Comparison of ENCODE assay signal across 10 mouse cellular contexts in the genomic region with DNA sequence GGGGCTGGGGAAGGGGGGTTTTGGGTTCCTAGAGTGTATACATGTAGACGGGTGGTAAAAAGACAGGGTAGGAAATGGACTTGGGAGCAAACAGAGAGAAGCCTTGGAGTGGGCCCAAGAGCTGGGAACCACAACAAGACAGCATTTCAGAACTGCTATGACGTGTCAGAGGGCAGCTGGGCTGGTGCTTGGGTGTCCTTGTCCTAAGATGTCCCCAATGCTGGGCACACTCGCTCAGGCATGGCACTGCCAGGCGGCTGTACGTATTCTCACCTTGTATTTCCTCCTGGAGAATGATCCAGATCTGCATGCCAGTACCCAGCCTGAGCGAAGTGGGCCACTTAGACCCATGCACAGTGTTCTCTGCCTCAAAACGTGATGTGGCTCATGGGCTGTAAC.
DNase-seq lines count a peak whose midpoint lies in the region; ATAC-seq lines count a peak whose summit lies in the region.
"Had no signal": no experiment of that assay in that cellular context is flagged by ENCODE, and none has a peak within 500 bp of the region (broad histone marks: within the 10 kb centered on the region; RNA-seq: fewer than 3 reads in every experiment).

No protein-coding gene starts in this region.

- no peak for ATAC-seq in lung, embryonic 15.5 days (ENCODE audit: borderline replicate concordance, extremely low read depth, low FRiP score, low TSS enrichment)
- no peak for ATAC-seq in intestine, embryonic 14.5 days (replicated peaks; ENCODE audit: low FRiP score, low TSS enrichment, low read depth)
- ATAC-seq in neural tube, embryonic 15.5 days (ENCODE audit: low FRiP score): no peak

- H3K9ac ChIP-seq in lung, embryonic 15.5 days: 0 out of 2 replicates have a peak overlapping the region, but pooled peaks have one; percentile 46
- H3K9ac ChIP-seq in intestine, embryonic 14.5 days (ENCODE audit: low read length): no peak overlapping the region
- H3K9ac ChIP-seq in neural tube, embryonic 15.5 days (replicated peaks): no peak overlapping the region
- H3K9ac ChIP-seq: forebrain, embryonic 12.5 days had no signal

- H3K9me3 ChIP-seq in lung, embryonic 15.5 days: no peaks in the 10 kb centered on the region
- H3K9me3 ChIP-seq in intestine, embryonic 14.5 days (ENCODE audit: control insufficient read depth, low read length): no peaks in the 10 kb centered on the region
- H3K9me3 ChIP-seq in neural tube, embryonic 15.5 days (replicated peaks): no peaks in the 10 kb centered on the region
- H3K9me3 ChIP-seq: forebrain, embryonic 12.5 days had no signal

- peak overlapping the region; percentile 96; the same call in 1 of the 2 replicates for H3K27ac ChIP-seq in lung, embryonic 15.5 days
- H3K27ac ChIP-seq in intestine, embryonic 14.5 days (ENCODE audit: low read depth): no peak overlapping the region
- H3K27ac ChIP-seq in neural tube, embryonic 15.5 days (replicated peaks): no peak overlapping the region
- H3K27ac ChIP-seq: forebrain, embryonic 12.5 days had no signal

- DNase-seq in gastrocnemius, postnatal 25 days: peak; percentile 68
- no peak for DNase-seq in gastrocnemius, postnatal 10 days
- DNase-seq in lung, adult 18-20 months: no peak
- DNase-seq in intestine, embryonic 14.5 days (ENCODE audit: low spot score): no peak
- DNase-seq in embryo, embryonic 10 days (ENCODE audit: low spot score): no peak
- no peak for DNase-seq in thymus, postnatal 0 days (ENCODE audit: low spot score)
- DNase-seq: cerebellum, adult 9-11 months had no signal

- no peaks in the 10 kb centered on the region for H3K27me3 ChIP-seq in lung, embryonic 15.5 days
- no peaks in the 10 kb centered on the region for H3K27me3 ChIP-seq in intestine, embryonic 14.5 days (replicated peaks; ENCODE audit: control insufficient read depth, insufficient read depth, low read length)
- H3K27me3 ChIP-seq in neural tube, embryonic 15.5 days (replicated peaks): no peaks in the 10 kb centered on the region

- H3K4me1 ChIP-seq in lung, embryonic 15.5 days: peaks cover 84% of the 10 kb centered on the region
- peaks cover 71% of the 10 kb centered on the region for H3K4me1 ChIP-seq in intestine, embryonic 14.5 days (replicated peaks; ENCODE audit: control insufficient read depth, insufficient read depth, low read length)
- H3K4me1 ChIP-seq in neural tube, embryonic 15.5 days: peaks cover 78% of the 10 kb centered on the region

- peaks cover 10% of the 10 kb centered on the region; the same call in 1 of the 2 replicates for H3K36me3 ChIP-seq in lung, embryonic 15.5 days
- H3K36me3 ChIP-seq in intestine, embryonic 14.5 days (ENCODE audit: control insufficient read depth, insufficient read depth, low read length): no peaks in the 10 kb centered on the region
- no peaks in the 10 kb centered on the region for H3K36me3 ChIP-seq in neural tube, embryonic 15.5 days

- peak overlapping the region; percentile 62 for H3K4me2 ChIP-seq in lung, embryonic 15.5 days
- H3K4me2 ChIP-seq in intestine, embryonic 14.5 days (ENCODE audit: low read length): peak overlapping the region; percentile 53
- peak overlapping the region; percentile 45; the same call in 1 of the 2 replicates for H3K4me2 ChIP-seq in neural tube, embryonic 15.5 days
- H3K4me2 ChIP-seq: forebrain, embryonic 12.5 days had no signal

- 80% methylated on average over 7 of the region's 7 CpGs for WGBS in lung, embryonic 15.5 days
- 89% methylated on average over 7 of the region's 7 CpGs for WGBS in intestine, embryonic 14.5 days
- WGBS in neural tube, embryonic 15.5 days: 88% methylated on average over 7 of the region's 7 CpGs

- peak overlapping the region; percentile 27; the same call in 1 of the 2 replicates for H3K4me3 ChIP-seq in lung, embryonic 15.5 days
- H3K4me3 ChIP-seq in intestine, embryonic 14.5 days (ENCODE audit: low read depth, low read length): no peak overlapping the region
- H3K4me3 ChIP-seq in neural tube, embryonic 15.5 days (replicated peaks): no peak overlapping the region
- H3K4me3 ChIP-seq: forebrain, embryonic 12.5 days had no signal
